Mouse (Mus musculus) G1E (cell line): ENCODE data around the gene Kcnt1. TPM values are rescaled to one million over a fixed set of nuclear protein-coding genes. Genes with fewer than 3 reads are reported as not detected.
A peak's percentile ranks its signal among the peaks of the same experiment; 100 is the strongest.

ENCODE experiments used
- ATAC-seq: 2 replicates; pipeline ENCODE4 v1.8.0; 2016; ENCODE audit warnings: mild to moderate bottlenecking; ENCODE audit not compliant: insufficient number of reproducible peaks, poor library complexity, low FRiP score, severe bottlenecking; ENCODE audit errors: extremely low read depth
- DNase-seq: peaks from one replicate; pipeline ENCODE4 v3.0.0; 2012; ENCODE audit warnings: low spot score
- H3K27me3 ChIP-seq: 2 replicates; pipeline ENCODE4 v1.6.1; 2012; ENCODE audit warnings: mild to moderate bottlenecking, low read length, inconsistent platforms; ENCODE audit not compliant: insufficient read depth
- H3K36me3 ChIP-seq: replicated peaks from 2 replicates; pipeline ENCODE3; 2012; ENCODE audit warnings: mild to moderate bottlenecking, inconsistent platforms
- H3K4me1 ChIP-seq: 2 replicates; pipeline ENCODE4 v1.6.1; 2012; ENCODE audit warnings: low read depth, low read length, inconsistent platforms, mixed read lengths; ENCODE audit not compliant: insufficient read depth
- H3K4me3 ChIP-seq: 2 replicates; pipeline ENCODE4 v1.5.1; 2012; ENCODE audit warnings: low read depth, mild to moderate bottlenecking, inconsistent platforms, low read length, moderate library complexity, mixed read lengths
- H3K9me3 ChIP-seq: replicated peaks from 2 replicates; pipeline ENCODE4 v1.6.1; 2012; ENCODE audit warnings: inconsistent platforms
- CTCF ChIP-seq: IDR thresholded peaks from 2 replicates; pipeline ENCODE4 v1.5.1; 2012; ENCODE audit warnings: low read depth, low read length, inconsistent platforms, mixed read lengths
- GATA1 ChIP-seq: IDR thresholded peaks from 2 replicates; pipeline ENCODE4 v1.6.1; 2012; ENCODE audit warnings: borderline replicate concordance, low read length, inconsistent platforms, mixed read lengths
- GATA2 ChIP-seq: IDR thresholded peaks from 2 replicates; pipeline ENCODE4 v1.6.1; 2012; ENCODE audit warnings: low read depth, low read length, inconsistent platforms, borderline replicate concordance
- POLR2AphosphoS5 ChIP-seq: IDR thresholded peaks from 2 replicates; pipeline ENCODE4 v1.6.1; 2012; ENCODE audit warnings: low read depth, low read length, inconsistent platforms; ENCODE audit not compliant: insufficient replicate concordance
- TAL1 ChIP-seq: conservative IDR thresholded peaks from 2 replicates; pipeline ENCODE4 v1.6.1; 2012; ENCODE audit warnings: low read depth, low read length, inconsistent platforms, mixed read lengths
- polyA plus RNA-seq: library from polyadenylated mRNA; stranded (reverse); fragments of >175 nt; gene quantifications from 2 replicates; pipeline ENCODE4 v1.2.3, GENCODE M21; 2012
- total RNA-seq, 2 experiments: library from RNA; stranded (forward) in 1 of 2; stranded (reverse) in 1 of 2; fragments of 200-1000 nt in 1 of 2; fragments of >200 nt in 1 of 2; fragmentation: Nextera tagmentation in 1 of 2; gene quantifications; 2 replicates each; pipeline ENCODE4 v1.2.3; 2014 to 2017

The Kcnt1 gene
- total and polyA plus RNA-seq, 3 experiments: 0.22 TPM; not detected in 2

- ATAC-seq: no peak
- no peak for DNase-seq
- H3K36me3 ChIP-seq: peaks cover 89% of the 10 kb centered on the region
These were observed 67.8 kb downstream of the Kcnt1 start for GRCm38 (mm10) chr2:25931249-25931859.

GRCm38 (mm10) chr2:25940503-25940902, 77.0 kb downstream of the Kcnt1 start:
- H3K4me3 ChIP-seq: no peak overlapping the region
- H3K4me1 ChIP-seq: no peaks in the 10 kb centered on the region
- DNase-seq: no peak
- no peaks in the 10 kb centered on the region for H3K9me3 ChIP-seq
- no peak for TF ChIP-seq GATA2
- TF ChIP-seq CTCF: no peak
- no peak for TF ChIP-seq POLR2AphosphoS5
- no peak for TF ChIP-seq TAL1
- no peak for TF ChIP-seq GATA1
- H3K27me3 ChIP-seq: no peaks in the 10 kb centered on the region
- peaks cover 97% of the 10 kb centered on the region for H3K36me3 ChIP-seq
- ATAC-seq: no peak

More at GRCm38 (mm10) chr2:25931249-25931859, 67.8 kb downstream of the Kcnt1 start:
- Histone ChIP-seq H3K9me3 (no peaks in the 10 kb centered on the region), H3K4me3 (no peak overlapping the region), H3K4me1 (peaks cover 6% of the 10 kb centered on the region), H3K27me3 (no peaks in the 10 kb centered on the region)
- TF ChIP-seq POLR2AphosphoS5 (no peak), GATA1 (no peak), GATA2 (no peak), CTCF (0 out of 2 replicates have a peak, but pooled peaks have one; percentile 24), TAL1 (no peak)

- Histone ChIP-seq H3K9me3 (no peaks in the 10 kb centered on the region), H3K4me3 (no peak overlapping the region), H3K36me3 (peaks cover 87% of the 10 kb centered on the region), H3K4me1 (peaks cover 2% of the 10 kb centered on the region; the same call in 1 of the 2 replicates), H3K27me3 (no peaks in the 10 kb centered on the region)
- TF ChIP-seq GATA1: no peak
- no peak for TF ChIP-seq CTCF
- no peak for TF ChIP-seq TAL1
- no peak for TF ChIP-seq GATA2
- TF ChIP-seq POLR2AphosphoS5: no peak
- no peak for DNase-seq
- ATAC-seq: no peak
These were observed 80.3 kb downstream of the Kcnt1 start for GRCm38 (mm10) chr2:25943822-25944221.

GRCm38 (mm10) chr2:25947950-25948349, 84.4 kb downstream of the Kcnt1 start:
- no peaks in the 10 kb centered on the region for H3K27me3 ChIP-seq
- H3K4me3 ChIP-seq: no peak overlapping the region
- H3K36me3 ChIP-seq: peaks cover 89% of the 10 kb centered on the region
- peaks cover 4% of the 10 kb centered on the region; the same call in 1 of the 2 replicates for H3K4me1 ChIP-seq
- ATAC-seq (no peak), DNase-seq (no peak)
- H3K9me3 ChIP-seq: no peaks in the 10 kb centered on the region
- TF ChIP-seq POLR2AphosphoS5 (no peak), TAL1 (no peak), GATA1 (no peak), CTCF (no peak), GATA2 (no peak)

GRCm38 (mm10) chr2:25949291-25949690, 85.8 kb downstream of the Kcnt1 start:
- Histone ChIP-seq H3K4me3 (no peak overlapping the region), H3K27me3 (no peaks in the 10 kb centered on the region), H3K36me3 (peaks cover 88% of the 10 kb centered on the region), H3K4me1 (peaks cover 4% of the 10 kb centered on the region; the same call in 1 of the 2 replicates), H3K9me3 (no peaks in the 10 kb centered on the region)
- DNase-seq: no peak
- TF ChIP-seq POLR2AphosphoS5: no peak
- no peak for TF ChIP-seq TAL1
- no peak for TF ChIP-seq GATA2
- no peak for TF ChIP-seq GATA1
- TF ChIP-seq CTCF: no peak
- ATAC-seq: no peak

Other genes starting within 250 kb of the Kcnt1 start
- gene Ccdc183, start 246.1 kb upstream of the Kcnt1 start, total RNA-seq (2014; fragmentation: Nextera tagmentation): not detected in 2 replicates
- 0.05 TPM in 1 of 2 replicates, not detected in the other for gene Ccdc183, start 246.1 kb upstream of the Kcnt1 start, total RNA-seq (2017)
- gene Ccdc183, start 246.1 kb upstream of the Kcnt1 start, polyA plus RNA-seq: not detected in 2 replicates
- not detected in 2 replicates for gene Tmem141, start 241.7 kb upstream of the Kcnt1 start, total RNA-seq (2014; fragmentation: Nextera tagmentation)
- gene Tmem141, start 241.7 kb upstream of the Kcnt1 start, total RNA-seq (2017): not detected in 2 replicates
- gene Tmem141, start 241.7 kb upstream of the Kcnt1 start, polyA plus RNA-seq: not detected in 2 replicates
- gene Fcna, start 235.7 kb upstream of the Kcnt1 start, total RNA-seq (2014; fragmentation: Nextera tagmentation): not detected in 2 replicates
- not detected in 2 replicates for gene Fcna, start 235.7 kb upstream of the Kcnt1 start, total RNA-seq (2017)
- not detected in 2 replicates for gene Fcna, start 235.7 kb upstream of the Kcnt1 start, polyA plus RNA-seq
- not detected in 2 replicates for gene Lcn8, start 210.6 kb upstream of the Kcnt1 start, total RNA-seq (2014; fragmentation: Nextera tagmentation)
- not detected in 2 replicates for gene Lcn8, start 210.6 kb upstream of the Kcnt1 start, total RNA-seq (2017)
- gene Lcn8, start 210.6 kb upstream of the Kcnt1 start, polyA plus RNA-seq: not detected in 2 replicates
- gene Lcn5, start 205.8 kb upstream of the Kcnt1 start, total RNA-seq (2014; fragmentation: Nextera tagmentation): not detected in 2 replicates
- not detected in 2 replicates for gene Lcn5, start 205.8 kb upstream of the Kcnt1 start, total RNA-seq (2017)
- not detected in 2 replicates for gene Lcn5, start 205.8 kb upstream of the Kcnt1 start, polyA plus RNA-seq
- gene Lcn6, start 186.9 kb upstream of the Kcnt1 start, total RNA-seq (2014; fragmentation: Nextera tagmentation): not detected in 2 replicates
- not detected in 2 replicates for gene Lcn6, start 186.9 kb upstream of the Kcnt1 start, total RNA-seq (2017)
- not detected in 2 replicates for gene Lcn6, start 186.9 kb upstream of the Kcnt1 start, polyA plus RNA-seq
- not detected in 2 replicates for gene Lcn10, start 181.0 kb upstream of the Kcnt1 start, total RNA-seq (2014; fragmentation: Nextera tagmentation)
- gene Lcn10, start 181.0 kb upstream of the Kcnt1 start, total RNA-seq (2017): 0.17 TPM in 1 of 2 replicates, not detected in the other
- not detected in 2 replicates for gene Lcn10, start 181.0 kb upstream of the Kcnt1 start, polyA plus RNA-seq
- gene Obp2a, start 163.7 kb upstream of the Kcnt1 start, total RNA-seq (2014; fragmentation: Nextera tagmentation): not detected in 2 replicates
- not detected in 2 replicates for gene Obp2a, start 163.7 kb upstream of the Kcnt1 start, total RNA-seq (2017)
- not detected in 2 replicates for gene Obp2a, start 163.7 kb upstream of the Kcnt1 start, polyA plus RNA-seq
- not detected in 2 replicates for gene Bmyc, start 157.0 kb upstream of the Kcnt1 start, total RNA-seq (2014; fragmentation: Nextera tagmentation)
- not detected in 2 replicates for gene Bmyc, start 157.0 kb upstream of the Kcnt1 start, total RNA-seq (2017)
- gene Bmyc, start 157.0 kb upstream of the Kcnt1 start, polyA plus RNA-seq: not detected in 2 replicates
- gene Obp2b, start 126.7 kb upstream of the Kcnt1 start, total RNA-seq (2014; fragmentation: Nextera tagmentation): not detected in 2 replicates
- gene Obp2b, start 126.7 kb upstream of the Kcnt1 start, total RNA-seq (2017): not detected in 2 replicates
- gene Obp2b, start 126.7 kb upstream of the Kcnt1 start, polyA plus RNA-seq: not detected in 2 replicates
- gene Lcn3, start 98.2 kb upstream of the Kcnt1 start, total RNA-seq (2014; fragmentation: Nextera tagmentation): not detected in 2 replicates
- gene Lcn3, start 98.2 kb upstream of the Kcnt1 start, total RNA-seq (2017): not detected in 2 replicates
- not detected in 2 replicates for gene Lcn3, start 98.2 kb upstream of the Kcnt1 start, polyA plus RNA-seq
- gene Lcn11, start 86.7 kb upstream of the Kcnt1 start, total RNA-seq (2014; fragmentation: Nextera tagmentation): not detected in 2 replicates
- not detected in 2 replicates for gene Lcn11, start 86.7 kb upstream of the Kcnt1 start, total RNA-seq (2017)
- not detected in 2 replicates for gene Lcn11, start 86.7 kb upstream of the Kcnt1 start, polyA plus RNA-seq
- not detected in 2 replicates for gene Gm13539, start 81.5 kb upstream of the Kcnt1 start, total RNA-seq (2014; fragmentation: Nextera tagmentation)
- gene Gm13539, start 81.5 kb upstream of the Kcnt1 start, total RNA-seq (2017): not detected in 2 replicates
- not detected in 2 replicates for gene Gm13539, start 81.5 kb upstream of the Kcnt1 start, polyA plus RNA-seq
- gene Glt6d1, start 47.9 kb upstream of the Kcnt1 start, total RNA-seq (2014; fragmentation: Nextera tagmentation): not detected in 2 replicates
- not detected in 2 replicates for gene Glt6d1, start 47.9 kb upstream of the Kcnt1 start, total RNA-seq (2017)
- not detected in 2 replicates for gene Glt6d1, start 47.9 kb upstream of the Kcnt1 start, polyA plus RNA-seq
- gene Lcn9, start 40.6 kb upstream of the Kcnt1 start, total RNA-seq (2014; fragmentation: Nextera tagmentation): not detected in 2 replicates
- not detected in 2 replicates for gene Lcn9, start 40.6 kb upstream of the Kcnt1 start, total RNA-seq (2017)
- gene Lcn9, start 40.6 kb upstream of the Kcnt1 start, polyA plus RNA-seq: not detected in 2 replicates
- gene Sohlh1, start 16.5 kb upstream of the Kcnt1 start, total RNA-seq (2014; fragmentation: Nextera tagmentation): not detected in 2 replicates
- gene Sohlh1, start 16.5 kb upstream of the Kcnt1 start, total RNA-seq (2017): not detected in 2 replicates
- gene Sohlh1, start 16.5 kb upstream of the Kcnt1 start, polyA plus RNA-seq: not detected in 2 replicates
- 21.6 and 28.9 TPM in 2 replicates for gene Camsap1, start 119.5 kb downstream of the Kcnt1 start, total RNA-seq (2014; fragmentation: Nextera tagmentation)
- gene Camsap1, start 119.5 kb downstream of the Kcnt1 start, total RNA-seq (2017): 12.9 and 18.2 TPM in 2 replicates
- gene Camsap1, start 119.5 kb downstream of the Kcnt1 start, polyA plus RNA-seq: 4.8 and 5.1 TPM in 2 replicates
- 36.4 and 110 TPM in 2 replicates for gene Ubac1, start 158.0 kb downstream of the Kcnt1 start, total RNA-seq (2014; fragmentation: Nextera tagmentation)
- 41.3 and 42.2 TPM in 2 replicates for gene Ubac1, start 158.0 kb downstream of the Kcnt1 start, total RNA-seq (2017)
- gene Ubac1, start 158.0 kb downstream of the Kcnt1 start, polyA plus RNA-seq: 99.1 and 128 TPM in 2 replicates